Mouse (Mus musculus) heart, embryonic 11.5 days (tissue): Measurements from ENCODE around the gene Atp5l. TPM values are rescaled to one million over a fixed set of nuclear protein-coding genes. Genes with fewer than 3 reads are reported as not detected.

Experiments
- ATAC-seq: fragments of 200-750 bp; cut with Nextera tagmentation; replicated peaks from 2 replicates; pipeline ENCODE4 v1.8.0; 2017; ENCODE audit warnings: moderate library complexity; ENCODE audit not compliant: insufficient number of reproducible peaks, low FRiP score, low TSS enrichment
- H3K27ac ChIP-seq: fragments of 300-500 bp; sonication (generic); 2 replicates; pipeline ENCODE4 v1.5.1; 2014; ENCODE audit warnings: mild to moderate bottlenecking, low read depth, low read length
- H3K27me3 ChIP-seq: fragments of 300-500 bp; sonication (generic); 2 replicates; pipeline ENCODE4 v1.6.1; 2014; ENCODE audit warnings: mild to moderate bottlenecking, low read length, mixed read lengths; ENCODE audit not compliant: control insufficient read depth, insufficient read depth
- H3K36me3 ChIP-seq: fragments of 300-500 bp; sonication (generic); 2 replicates; pipeline ENCODE4 v1.6.1; 2014; ENCODE audit warnings: mild to moderate bottlenecking, low read length, moderate library complexity, mixed read lengths; ENCODE audit not compliant: control insufficient read depth, insufficient read depth
- H3K4me1 ChIP-seq: fragments of 300-500 bp; sonication (generic); 2 replicates; pipeline ENCODE4 v1.6.1; 2014; ENCODE audit warnings: low read length; ENCODE audit not compliant: control insufficient read depth, insufficient read depth
- H3K4me2 ChIP-seq: fragments of 300-500 bp; sonication (generic); 2 replicates; pipeline ENCODE4 v1.6.1; 2014; ENCODE audit warnings: mild to moderate bottlenecking, moderate library complexity
- H3K4me3 ChIP-seq: fragments of 300-500 bp; sonication (generic); 2 replicates; pipeline ENCODE4 v1.5.1; 2014; ENCODE audit warnings: low read depth, low read length
- H3K9ac ChIP-seq: fragments of 300-500 bp; sonication (generic); 2 replicates; pipeline ENCODE4 v1.6.1; 2014; ENCODE audit warnings: mild to moderate bottlenecking, low read depth, low read length, moderate library complexity
- H3K9me3 ChIP-seq: fragments of 300-500 bp; sonication (generic); replicated peaks from 2 replicates; pipeline ENCODE4 v1.6.1; 2016; ENCODE audit warnings: low read length; ENCODE audit not compliant: control insufficient read depth
- whole genome bisulfite sequencing: fragments of 180-500 bp; shearing (Covaris S2); extraction: QIAGEN DNeasy Blood & Tissue Kit; methylation state at CpG from one replicate; pipeline ENCODE4 v1.1.7; 2014; ENCODE audit not compliant: insufficient replicate concordance; 5-methylcytosine and 5-hydroxymethylcytosine counted together
- polyA plus RNA-seq: library from polyadenylated mRNA; unstranded; fragments of >200 nt; fragmentation: Nextera tagmentation; extraction: Ambion mirVana; gene quantifications from 2 replicates; pipeline ENCODE4 v1.2.1, GENCODE M21; 2014

Atp5l gene
- polyA plus RNA-seq, 1 experiment from 2014 or later, result 943 TPM

DNA sequence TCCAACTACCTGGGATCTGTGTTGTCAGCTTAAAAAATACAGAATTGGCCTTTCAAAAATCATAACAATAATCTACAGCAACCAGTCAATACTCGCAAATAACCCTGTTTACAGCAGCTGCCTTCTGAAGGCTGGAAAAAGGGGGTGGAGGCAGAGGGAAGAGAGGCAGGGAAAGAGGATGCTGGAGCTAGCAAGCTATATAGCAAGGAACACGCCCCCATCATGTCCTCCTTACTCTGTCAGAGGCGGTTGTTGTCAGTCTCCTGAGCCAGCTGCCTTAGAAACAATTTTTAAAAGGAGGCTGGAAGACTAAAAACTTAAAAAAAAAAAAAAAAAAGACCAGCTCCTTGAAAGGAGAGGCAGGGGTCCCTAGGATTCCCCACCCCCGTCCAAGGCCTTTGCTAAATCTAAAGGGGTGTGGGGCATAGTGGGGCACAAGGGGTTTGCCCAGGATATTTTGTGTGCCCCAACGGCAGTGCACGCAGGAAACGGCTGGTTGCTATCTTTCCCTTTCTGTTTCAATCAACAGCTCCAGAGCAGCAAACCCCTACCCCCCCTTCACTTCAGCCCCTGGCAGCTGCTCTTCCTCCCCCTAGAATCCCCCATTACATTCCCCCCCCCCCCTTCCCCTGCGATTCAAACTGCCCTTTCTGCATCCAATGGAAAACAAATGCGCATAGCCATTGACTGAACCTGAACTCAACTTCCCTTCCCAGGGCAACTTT, 41.6 kb downstream of the Atp5l start:
- H3K9me3 ChIP-seq, result no peaks in the 10 kb centered on the region
- H3K9ac ChIP-seq, result peak overlapping the region; percentile 89
- ATAC-seq, result no peak
- no peak overlapping the region for H3K27ac ChIP-seq
- peak overlapping the region; percentile 80 for H3K4me2 ChIP-seq
- H3K27me3 ChIP-seq, result no peaks in the 10 kb centered on the region
- peaks cover 40% of the 10 kb centered on the region for H3K4me1 ChIP-seq
- 24% methylated on average over 9 of the region's 9 CpGs for WGBS
- H3K4me3 ChIP-seq, result peak overlapping the region; percentile 88
- H3K36me3 ChIP-seq, result no peaks in the 10 kb centered on the region

- H3K4me3 ChIP-seq, result no peak overlapping the region
- H3K27ac ChIP-seq, result no peak overlapping the region
- no peak overlapping the region for H3K9ac ChIP-seq
- no peak overlapping the region for H3K4me2 ChIP-seq
- no peaks in the 10 kb centered on the region for H3K27me3 ChIP-seq
- 90% methylated on average over 7 of the region's 7 CpGs for WGBS
- no peaks in the 10 kb centered on the region for H3K9me3 ChIP-seq
- ATAC-seq, result no peak
- H3K36me3 ChIP-seq, result no peaks in the 10 kb centered on the region
- H3K4me1 ChIP-seq, result peaks cover 53% of the 10 kb centered on the region
Observed at GRCm38 (mm10) chr9:44877686-44878085, 42.9 kb downstream of the Atp5l start.

DNA sequence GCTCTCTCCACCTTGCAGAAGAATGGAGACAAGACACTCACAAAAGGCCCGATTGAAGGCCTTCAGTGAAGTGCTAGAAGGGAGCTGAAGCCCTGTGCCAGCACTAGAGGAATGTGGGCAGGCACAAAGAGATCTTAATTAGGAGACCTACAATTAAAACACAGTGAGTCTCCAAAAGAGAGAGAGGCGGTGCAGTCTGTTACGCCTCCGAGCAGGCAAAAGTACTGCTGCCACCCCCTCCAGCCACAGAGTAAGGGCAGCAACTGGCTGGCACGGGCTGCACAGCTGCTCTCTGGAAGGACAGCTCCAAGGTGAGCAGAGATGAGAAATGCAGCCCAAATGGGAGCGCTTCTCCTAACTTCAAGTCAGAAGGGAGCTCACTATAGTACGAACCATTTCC, 45.1 kb downstream of the Atp5l start:
- H3K27me3 ChIP-seq, result no peaks in the 10 kb centered on the region
- no peak overlapping the region for H3K9ac ChIP-seq
- no peak for ATAC-seq
- peaks cover 59% of the 10 kb centered on the region for H3K4me1 ChIP-seq
- no peak overlapping the region for H3K4me3 ChIP-seq
- H3K4me2 ChIP-seq, result no peak overlapping the region
- no peaks in the 10 kb centered on the region for H3K9me3 ChIP-seq
- WGBS, result 73% methylated on average over 7 of the region's 7 CpGs
- H3K27ac ChIP-seq, result no peak overlapping the region
- H3K36me3 ChIP-seq, result no peaks in the 10 kb centered on the region

DNA sequence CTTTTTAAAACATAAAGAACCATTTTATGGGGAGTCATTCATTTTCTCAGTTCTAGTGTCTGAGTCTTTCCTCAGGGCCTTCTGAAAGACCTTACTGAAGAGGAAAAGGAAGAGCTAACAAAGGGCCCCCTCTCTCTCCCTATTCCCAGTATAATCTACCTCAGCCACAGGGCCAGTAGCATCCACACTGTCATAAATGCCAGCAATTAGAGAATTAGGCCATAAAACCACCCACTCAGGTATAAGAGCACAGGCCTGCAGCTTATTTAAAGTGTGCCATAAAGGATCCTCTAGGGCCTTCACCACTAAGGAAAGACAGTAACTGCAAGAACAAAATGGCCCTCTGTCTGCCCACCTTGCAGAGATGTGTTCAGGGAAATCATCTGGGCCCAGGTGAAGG, 46.3 kb downstream of the Atp5l start:
- ATAC-seq, result no peak
- Histone ChIP-seq H3K4me1 (peaks cover 57% of the 10 kb centered on the region), H3K4me2 (no peak overlapping the region)

DNA sequence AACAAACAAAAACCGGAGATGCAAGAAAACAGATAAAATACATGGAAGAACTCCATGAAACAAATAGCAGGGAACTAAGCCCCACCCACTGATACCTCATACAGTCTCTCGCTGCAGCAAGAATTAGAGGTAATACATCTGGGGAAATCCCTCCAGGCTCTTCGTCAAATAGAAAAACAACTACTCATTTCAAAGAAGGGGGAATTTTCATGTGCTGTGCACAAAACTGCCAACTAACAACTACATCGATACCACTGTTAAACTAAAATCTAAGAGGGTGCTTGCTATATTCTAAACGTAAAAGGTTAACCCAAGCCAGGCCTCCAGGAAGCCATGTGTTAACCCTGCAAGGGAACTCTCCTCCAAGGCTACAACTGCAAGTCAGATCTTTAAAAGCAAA, 46.9 kb downstream of the Atp5l start:
- H3K4me2 ChIP-seq, result no peak overlapping the region
- H3K4me3 ChIP-seq, result no peak overlapping the region
- no peak overlapping the region for H3K27ac ChIP-seq
- no peak for ATAC-seq
- no peaks in the 10 kb centered on the region for H3K36me3 ChIP-seq
- H3K9me3 ChIP-seq, result no peaks in the 10 kb centered on the region
- 73% methylated on average over 5 of the region's 5 CpGs for WGBS
- peaks cover 52% of the 10 kb centered on the region for H3K4me1 ChIP-seq
- H3K9ac ChIP-seq, result no peak overlapping the region
- no peaks in the 10 kb centered on the region for H3K27me3 ChIP-seq

More for the DNA sequence above, 46.3 kb downstream of the Atp5l start:
- H3K9me3 ChIP-seq, result no peaks in the 10 kb centered on the region
- no peak overlapping the region for H3K9ac ChIP-seq
- H3K27me3 ChIP-seq, result no peaks in the 10 kb centered on the region
- H3K27ac ChIP-seq, result no peak overlapping the region
- H3K36me3 ChIP-seq, result no peaks in the 10 kb centered on the region
- H3K4me3 ChIP-seq, result no peak overlapping the region

DNA sequence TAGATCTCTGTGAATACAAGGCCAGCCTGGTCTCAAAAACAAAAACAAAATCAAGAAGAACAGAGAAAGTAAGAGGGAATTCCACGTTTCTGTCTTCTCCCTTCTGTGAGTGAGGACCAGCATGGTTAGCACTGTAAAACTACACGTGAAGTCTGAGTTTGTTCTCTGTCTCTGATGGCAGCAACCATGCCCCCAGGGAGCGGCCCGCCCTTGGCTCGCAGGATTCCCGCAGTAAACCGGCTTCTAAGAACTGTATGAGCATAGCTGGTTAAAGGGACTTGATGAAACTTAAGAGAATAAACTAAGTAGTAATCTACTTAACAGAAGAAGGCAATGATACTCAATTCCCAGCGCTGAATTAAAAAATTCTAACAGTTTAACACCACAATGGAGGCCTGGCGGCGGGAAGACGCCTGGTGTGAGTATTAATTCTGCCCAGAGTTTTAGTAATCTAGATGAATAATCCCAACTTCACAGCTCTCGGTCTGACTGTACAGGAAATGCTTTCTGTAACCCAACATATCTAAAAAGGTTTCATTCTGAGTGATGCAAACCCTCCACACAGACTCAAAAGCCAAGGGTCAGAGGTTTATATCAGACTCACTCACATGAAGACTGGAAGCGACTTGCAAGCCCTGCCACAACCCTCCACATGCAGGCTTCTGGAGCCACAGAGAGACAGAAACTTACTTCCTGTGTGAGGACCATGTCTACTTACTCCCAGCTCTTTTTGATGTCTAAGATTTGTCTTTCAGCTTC, 52.0 kb downstream of the Atp5l start:
- Histone ChIP-seq H3K4me3 (no peak overlapping the region), H3K9ac (no peak overlapping the region), H3K9me3 (no peaks in the 10 kb centered on the region), H3K27me3 (no peaks in the 10 kb centered on the region), H3K4me1 (peaks cover 37% of the 10 kb centered on the region), H3K27ac (no peak overlapping the region), H3K4me2 (no peak overlapping the region), H3K36me3 (peaks cover 3% of the 10 kb centered on the region; the same call in 1 of the 2 replicates)
- 82% methylated on average over 13 of the region's 13 CpGs for WGBS
- no peak for ATAC-seq

- 69% methylated on average over 3 of the region's 3 CpGs for WGBS
- Histone ChIP-seq H3K4me1 (peaks cover 29% of the 10 kb centered on the region), H3K27me3 (no peaks in the 10 kb centered on the region)
Observed at GRCm38 (mm10) chr9:44867664-44868063, 52.9 kb downstream of the Atp5l start.

DNA sequence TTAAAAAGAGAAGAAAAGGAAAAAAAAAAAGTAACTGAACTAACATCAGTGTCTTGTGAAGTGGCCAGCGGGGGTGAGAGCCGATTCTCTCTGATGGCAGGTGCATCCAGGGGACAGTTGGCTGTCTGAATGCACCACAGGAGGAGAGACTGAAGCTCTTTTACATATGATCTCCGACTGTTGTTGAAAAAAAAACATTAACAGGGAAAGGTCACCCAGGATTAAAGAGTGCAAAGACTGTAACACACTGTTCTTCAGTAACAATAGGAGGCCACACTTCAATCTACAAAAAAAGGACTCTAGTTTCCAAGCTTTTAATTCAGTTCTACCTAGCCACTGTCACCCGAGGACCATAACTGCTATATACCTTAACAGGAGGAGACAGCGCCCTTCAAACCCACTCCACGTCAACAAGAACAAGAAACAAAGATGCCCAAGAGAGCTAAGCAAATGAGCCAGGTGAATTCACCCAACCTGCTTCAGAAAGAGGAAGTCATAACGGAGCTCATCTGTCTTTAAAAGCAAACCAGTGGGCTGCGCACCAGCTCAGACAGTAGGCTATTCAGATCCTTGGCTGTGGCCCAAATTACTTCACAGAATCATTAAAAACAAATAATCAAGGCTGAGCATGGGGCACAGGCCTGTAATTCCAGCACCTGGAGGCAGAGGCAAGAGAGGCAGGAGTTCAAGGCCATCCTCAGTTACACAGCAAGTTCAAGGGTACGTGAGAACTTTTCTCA, 53.9 kb downstream of the Atp5l start:
- 0 out of 2 replicates have a peak overlapping the region, but pooled peaks have one; percentile 5 for H3K27ac ChIP-seq
- peaks cover 24% of the 10 kb centered on the region; the same call in 1 of the 2 replicates for H3K4me1 ChIP-seq
- ATAC-seq, result no peak
- H3K4me2 ChIP-seq, result no peak overlapping the region; the same call in 1 of the 2 replicates
- 72% methylated on average over 9 of the region's 9 CpGs for WGBS
- no peaks in the 10 kb centered on the region for H3K9me3 ChIP-seq
- H3K9ac ChIP-seq, result no peak overlapping the region
- H3K4me3 ChIP-seq, result no peak overlapping the region
- peaks cover 6% of the 10 kb centered on the region for H3K36me3 ChIP-seq
- no peaks in the 10 kb centered on the region for H3K27me3 ChIP-seq

More at GRCm38 (mm10) chr9:44867664-44868063, 52.9 kb downstream of the Atp5l start:
- Histone ChIP-seq H3K4me3 (no peak overlapping the region), H3K9me3 (no peaks in the 10 kb centered on the region), H3K9ac (no peak overlapping the region), H3K36me3 (peaks cover 3% of the 10 kb centered on the region; the same call in 1 of the 2 replicates), H3K27ac (no peak overlapping the region), H3K4me2 (no peak overlapping the region)
- no peak for ATAC-seq
